Mouse (Mus musculus) gastrocnemius, adult 8-10 months (tissue): ENCODE results near the gene Jazf1. TPM values are rescaled to one million over a fixed set of nuclear protein-coding genes. Genes with fewer than 3 reads are reported as not detected.
A peak's percentile ranks its signal among the peaks of the same experiment; 100 is the strongest.

Experiments used
- DNase-seq, 2 experiments: peaks; one replicate each; pipeline ENCODE4 v3.0.0; 2022; ENCODE audit warnings: low spot score in 2 of 2
- total RNA-seq, 4 experiments: library from RNA; stranded (reverse); gene quantifications; 2 replicates each; pipeline ENCODE4 v1.2.4; 2022

The Jazf1 gene
- total RNA-seq, 4 experiments from 2014 or later = 0.17 to 0.68 (median 0.29) TPM

- DNase-seq = no peak
These were observed 53.7 kb downstream of the Jazf1 start for GRCm38 (mm10) chr6:53014460-53015455.

- no peak for DNase-seq
These were observed 58.1 kb downstream of the Jazf1 start for GRCm38 (mm10) chr6:53010286-53010685.

GRCm38 (mm10) chr6:53006032-53006431 is 62.4 kb downstream of the Jazf1 start:
- DNase-seq = no peak

GRCm38 (mm10) chr6:53005544-53005943 is 62.9 kb downstream of the Jazf1 start:
- DNase-seq = no peak

GRCm38 (mm10) chr6:52990816-52991215 is 77.6 kb downstream of the Jazf1 start:
- DNase-seq = no peak

- DNase-seq = no peak
These were observed 80.4 kb downstream of the Jazf1 start for GRCm38 (mm10) chr6:52987905-52988640.

- DNase-seq = no peak
These were observed 81.0 kb downstream of the Jazf1 start for GRCm38 (mm10) chr6:52987391-52987790.

- DNase-seq = no peak
These were observed 86.3 kb downstream of the Jazf1 start for GRCm38 (mm10) chr6:52982175-52982574.

GRCm38 (mm10) chr6:52979503-52979902 is 88.9 kb downstream of the Jazf1 start:
- no peak for DNase-seq

GRCm38 (mm10) chr6:52973351-52973750 is 95.1 kb downstream of the Jazf1 start:
- no peak for DNase-seq

GRCm38 (mm10) chr6:52972138-52972537 is 96.3 kb downstream of the Jazf1 start:
- DNase-seq = no peak

GRCm38 (mm10) chr6:52969717-52970261 is 98.6 kb downstream of the Jazf1 start:
- DNase-seq = peak in 1 of 2 experiments; percentile 21

GRCm38 (mm10) chr6:52968346-52968891 is 100.0 kb downstream of the Jazf1 start:
- no peak for DNase-seq

GRCm38 (mm10) chr6:52967557-52968270 is 100.7 kb downstream of the Jazf1 start:
- DNase-seq = no peak

GRCm38 (mm10) chr6:52966001-52966400 is 102.4 kb downstream of the Jazf1 start:
- DNase-seq = no peak

- no peak for DNase-seq
These were observed 103.1 kb downstream of the Jazf1 start for GRCm38 (mm10) chr6:52965340-52965739.

GRCm38 (mm10) chr6:52963840-52964690 is 104.4 kb downstream of the Jazf1 start:
- no peak for DNase-seq

GRCm38 (mm10) chr6:52963430-52963732 is 105.0 kb downstream of the Jazf1 start:
- DNase-seq = no peak

- no peak for DNase-seq
These were observed 105.6 kb downstream of the Jazf1 start for GRCm38 (mm10) chr6:52962600-52963429.
